Mouse (Mus musculus) embryonic facial prominence, embryonic 14.5 days (tissue): ENCODE measurements at regions not wholly inside any gene's neighbourhood (a gene's known extent, or its start where the extent isn't known, plus 50 kb on each side); places are given as distances from the start of the nearest gene placed in this dataset.

Experiments
- ATAC-seq: fragments of 200-750 bp; cut with Nextera tagmentation; 2 replicates; pipeline ENCODE4 v1.8.0; 2017; ENCODE audit warnings: low read depth, moderate number of reproducible peaks, moderate TSS enrichment
- DNase-seq: peaks from one replicate; pipeline ENCODE4 v3.0.0-alpha.2; 2015; ENCODE audit warnings: low spot score
- H3K27ac ChIP-seq: fragments of 300-500 bp; sonication (generic); replicated peaks from 2 replicates; pipeline ENCODE4 v1.5.1; 2014; ENCODE audit warnings: low read depth, mild to moderate bottlenecking, low read length, moderate library complexity
- H3K27me3 ChIP-seq: fragments of 300-500 bp; sonication (generic); replicated peaks from 2 replicates; pipeline ENCODE4 v1.6.1; 2014; ENCODE audit warnings: low read length; ENCODE audit not compliant: control insufficient read depth, insufficient read depth
- H3K36me3 ChIP-seq: fragments of 300-500 bp; sonication (generic); 2 replicates; pipeline ENCODE4 v1.6.1; 2014; ENCODE audit warnings: low read length, mixed read lengths; ENCODE audit not compliant: control insufficient read depth, insufficient read depth
- H3K4me1 ChIP-seq: fragments of 300-500 bp; sonication (generic); 2 replicates; pipeline ENCODE4 v1.6.1; 2014; ENCODE audit warnings: antibody characterized with exemption, low read length; ENCODE audit not compliant: control insufficient read depth, insufficient read depth
- H3K4me2 ChIP-seq: fragments of 300-500 bp; sonication (generic); 2 replicates; pipeline ENCODE4 v1.6.1; 2014; ENCODE audit warnings: low read depth, mild to moderate bottlenecking, low read length, moderate library complexity, mixed read lengths
- H3K4me3 ChIP-seq: fragments of 300-500 bp; sonication (generic); 2 replicates; pipeline ENCODE4 v1.5.1; 2014; ENCODE audit warnings: low read depth, mild to moderate bottlenecking, low read length
- H3K9ac ChIP-seq: fragments of 300-500 bp; sonication (generic); 2 replicates; pipeline ENCODE4 v1.6.1; 2014; ENCODE audit warnings: low read depth, mild to moderate bottlenecking, low read length, moderate library complexity, mixed read lengths
- H3K9me3 ChIP-seq: fragments of 300-500 bp; sonication (generic); 2 replicates; pipeline ENCODE4 v1.6.1; 2016; ENCODE audit warnings: low read length; ENCODE audit not compliant: control insufficient read depth
- WGBS: fragments of 180-500 bp; shearing (Covaris S2); extraction: QIAGEN DNeasy Blood & Tissue Kit; methylation state at CpG from one replicate; pipeline ENCODE4 v1.1.7; 2014; 5-methylcytosine and 5-hydroxymethylcytosine counted together

DNA sequence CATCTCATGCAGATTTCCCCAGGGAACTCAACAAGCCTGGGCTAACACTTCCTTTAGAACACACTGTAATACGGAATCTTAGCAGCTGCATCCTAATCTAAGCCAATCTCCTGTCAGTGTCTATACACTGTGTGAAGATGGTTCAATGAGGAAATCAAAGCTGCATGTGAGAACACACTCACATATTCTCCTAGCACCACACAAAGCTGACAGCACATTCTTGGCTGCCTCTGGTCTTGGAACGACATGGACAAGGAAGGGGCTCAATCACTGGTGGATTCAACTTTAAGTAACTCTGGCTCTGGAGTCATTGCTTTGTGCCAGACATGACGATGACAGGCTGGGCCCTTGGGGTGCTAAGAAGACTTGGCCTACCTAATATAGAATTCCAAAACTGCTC is 96.2 kb downstream of the Qpct start:
- no peak overlapping the region for H3K27ac ChIP-seq

DNA sequence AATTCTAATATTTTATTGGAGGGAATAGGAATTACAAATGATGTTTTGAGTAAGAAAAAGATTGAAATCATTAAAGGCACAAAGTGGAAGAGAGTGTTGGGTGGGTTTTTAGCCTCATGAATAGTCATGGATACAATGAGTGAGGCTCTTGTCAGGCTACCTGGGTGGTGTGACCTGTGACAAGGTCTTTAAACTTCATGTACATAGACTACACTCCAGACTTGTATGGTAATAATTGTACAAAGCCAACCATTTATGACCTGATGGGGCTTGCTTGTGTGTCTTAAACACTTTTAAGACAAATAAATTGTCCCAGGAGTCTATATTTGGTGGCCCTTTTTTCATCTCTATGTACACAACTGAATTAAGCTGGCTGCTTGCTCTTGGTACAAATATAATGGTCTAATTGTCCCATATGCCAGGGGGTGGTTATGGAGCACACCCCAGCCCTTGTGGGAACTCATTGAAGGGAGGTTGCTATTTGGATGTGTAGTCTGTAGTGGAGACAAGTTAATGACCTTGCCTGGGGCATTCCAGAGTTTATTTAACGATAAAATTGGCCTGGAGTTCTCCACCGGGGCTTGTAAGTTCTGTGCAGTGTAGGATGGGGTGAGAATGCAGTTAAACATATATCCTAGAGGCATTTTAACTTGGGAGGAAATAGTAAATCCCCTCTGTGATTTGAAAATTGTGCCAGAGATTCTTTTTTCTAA is 93.4 kb downstream of the Qpct start:
- H3K9ac ChIP-seq = no peak overlapping the region
- H3K4me2 ChIP-seq = no peak overlapping the region
- H3K27me3 ChIP-seq = no peaks in the 10 kb centered on the region
- H3K4me3 ChIP-seq = no peak overlapping the region
- WGBS = 43% methylated on average over 2 of the region's 2 CpGs
- ATAC-seq (no peak), DNase-seq (no peak)
- H3K36me3 ChIP-seq = no peaks in the 10 kb centered on the region
- no peak overlapping the region for H3K27ac ChIP-seq
- H3K4me1 ChIP-seq = no peaks in the 10 kb centered on the region
- H3K9me3 ChIP-seq = no peaks in the 10 kb centered on the region

More for the DNA sequence above, 96.2 kb downstream of the Qpct start:
- H3K27me3 ChIP-seq = no peaks in the 10 kb centered on the region
- no peak overlapping the region for H3K9ac ChIP-seq
- no peak overlapping the region for H3K4me3 ChIP-seq
- H3K9me3 ChIP-seq = no peaks in the 10 kb centered on the region
- 76% methylated on average over 3 of the region's 3 CpGs for WGBS
- no peaks in the 10 kb centered on the region for H3K36me3 ChIP-seq
- ATAC-seq (no peak), DNase-seq (no peak)
- H3K4me1 ChIP-seq = no peaks in the 10 kb centered on the region
- H3K4me2 ChIP-seq = no peak overlapping the region

DNA sequence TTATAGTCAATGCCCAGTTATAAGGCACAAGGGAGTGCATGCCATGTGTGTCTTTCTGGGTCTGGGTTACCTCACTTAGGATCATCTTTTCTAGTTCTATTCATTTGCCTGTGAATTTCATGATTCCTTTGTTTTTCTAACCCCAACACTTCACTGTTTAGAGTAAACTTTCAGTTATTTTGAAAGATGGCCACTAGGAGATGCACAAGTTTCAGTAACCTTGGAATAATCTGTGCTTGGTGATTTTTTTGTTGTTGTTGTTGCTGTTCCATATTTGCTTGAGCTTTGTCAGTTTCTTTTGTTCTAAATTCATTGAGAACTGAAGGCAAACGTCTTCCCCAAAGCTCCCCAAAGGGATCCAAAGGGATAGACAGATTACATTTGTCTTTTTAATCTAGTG is 91.3 kb downstream of the Qpct start:
- no peaks in the 10 kb centered on the region for H3K36me3 ChIP-seq
- 30% methylated on average over 1 of the region's 1 CpGs for WGBS
- no peak overlapping the region for H3K4me2 ChIP-seq
- H3K27me3 ChIP-seq = no peaks in the 10 kb centered on the region
- H3K4me3 ChIP-seq = no peak overlapping the region
- DNase-seq (no peak), ATAC-seq (no peak)
- no peak overlapping the region for H3K9ac ChIP-seq
- no peak overlapping the region for H3K27ac ChIP-seq
- H3K9me3 ChIP-seq = no peaks in the 10 kb centered on the region
- no peaks in the 10 kb centered on the region for H3K4me1 ChIP-seq
